Mouse (Mus musculus) urinary bladder, postnatal 10 days (tissue): ENCODE measurements around the gene Tyk2.

Experiments
- DNase-seq: peaks from one replicate; pipeline ENCODE4 v3.0.0; 2022; ENCODE audit warnings: low spot score

Gene Tyk2

DNA sequence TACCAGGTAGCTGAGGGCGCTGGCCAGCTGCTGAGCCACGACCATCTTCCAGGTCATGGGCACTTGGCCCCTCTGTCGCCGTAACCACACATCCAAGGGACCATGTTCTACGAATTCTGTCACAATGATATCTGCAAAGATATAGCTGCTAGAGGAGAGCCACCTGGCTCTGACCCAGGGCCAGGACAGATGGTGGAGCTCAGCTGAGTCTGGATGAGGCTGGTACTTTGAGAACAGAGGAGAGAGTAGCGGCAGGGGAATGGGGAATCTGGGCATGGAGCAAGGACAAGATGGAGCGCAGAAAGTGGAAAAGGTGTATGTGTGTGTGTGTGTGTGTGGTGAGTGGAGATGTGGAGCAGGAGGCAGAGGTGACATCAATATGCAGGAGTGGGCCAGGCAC, 16.9 kb downstream of the Tyk2 start:
- no peak for DNase-seq

- DNase-seq, result no peak
Measured at GRCm38 (mm10) chr9:21113751-21114150, 17.3 kb downstream of the Tyk2 start.

DNA sequence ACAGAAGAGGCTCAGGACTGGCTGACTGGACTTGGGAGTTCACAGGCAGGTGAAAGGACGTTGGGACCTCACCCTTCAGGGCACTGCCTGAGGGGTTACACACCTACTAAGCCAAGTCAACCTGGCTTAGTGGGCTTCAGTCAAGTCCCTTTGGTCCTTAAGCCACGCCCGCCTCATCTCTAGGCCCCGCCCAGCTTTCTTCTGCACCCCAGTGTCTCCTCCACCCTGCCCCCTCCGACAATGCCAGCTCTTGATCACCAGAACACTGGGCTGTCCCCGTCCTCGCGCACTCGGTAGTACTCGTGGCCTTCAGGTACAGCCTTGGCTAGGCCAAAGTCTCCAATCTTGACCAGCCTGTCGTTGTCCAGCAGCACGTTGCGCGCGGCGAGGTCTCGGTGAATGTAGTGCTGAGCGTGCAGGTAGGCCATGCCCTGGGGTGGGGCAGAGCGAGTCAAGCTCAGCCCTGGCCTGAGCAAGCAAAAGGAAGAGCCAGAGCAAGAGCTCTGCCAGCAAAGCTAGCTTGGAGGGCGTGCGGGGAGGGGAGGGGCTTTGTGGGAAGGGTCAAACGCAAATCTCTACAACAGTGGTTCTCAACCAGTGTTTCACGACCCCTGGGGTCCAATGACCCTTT, 23.3 kb downstream of the Tyk2 start:
- no peak for DNase-seq

DNA sequence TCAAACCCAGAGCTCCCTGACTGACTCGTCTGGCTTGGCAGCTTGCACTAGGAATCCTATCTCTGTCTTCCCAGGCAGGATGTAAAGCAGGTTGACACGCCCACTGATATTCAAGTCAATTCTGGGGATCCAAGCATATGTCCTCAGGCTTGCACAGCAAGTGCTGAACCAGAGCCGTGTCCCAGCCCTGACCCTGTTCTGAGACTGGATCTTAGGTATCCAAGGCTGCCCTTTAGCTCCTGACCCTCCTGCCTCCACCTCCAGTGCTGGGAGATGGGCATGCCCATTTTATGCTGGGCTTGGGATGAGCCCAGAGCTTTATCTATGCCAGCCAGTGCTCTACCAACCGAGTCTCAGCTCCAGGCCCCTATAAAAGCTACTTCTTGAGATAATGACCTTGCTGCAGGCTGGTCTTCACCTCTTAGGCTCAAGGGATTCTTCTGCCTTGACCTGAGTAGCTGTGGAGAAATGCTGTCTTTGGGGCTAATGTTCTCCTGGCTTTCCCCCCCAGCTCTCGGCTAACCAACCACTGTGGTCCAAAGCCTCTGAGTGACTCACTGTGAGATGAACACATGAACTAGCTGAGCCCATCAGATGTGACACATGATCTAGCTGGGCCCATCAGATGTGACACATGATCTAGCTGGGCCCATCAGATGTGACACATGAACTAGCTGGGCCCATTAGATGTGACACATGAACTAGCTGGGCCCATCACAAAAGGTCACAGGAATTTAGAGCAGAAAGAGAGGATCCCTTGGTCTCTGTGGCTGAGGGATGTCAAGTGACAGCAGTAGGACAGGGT, 25.1 kb downstream of the Tyk2 start:
- DNase-seq, result no peak

- DNase-seq, result no peak
Measured at GRCm38 (mm10) chr9:21104814-21105213, 26.2 kb downstream of the Tyk2 start.

DNA sequence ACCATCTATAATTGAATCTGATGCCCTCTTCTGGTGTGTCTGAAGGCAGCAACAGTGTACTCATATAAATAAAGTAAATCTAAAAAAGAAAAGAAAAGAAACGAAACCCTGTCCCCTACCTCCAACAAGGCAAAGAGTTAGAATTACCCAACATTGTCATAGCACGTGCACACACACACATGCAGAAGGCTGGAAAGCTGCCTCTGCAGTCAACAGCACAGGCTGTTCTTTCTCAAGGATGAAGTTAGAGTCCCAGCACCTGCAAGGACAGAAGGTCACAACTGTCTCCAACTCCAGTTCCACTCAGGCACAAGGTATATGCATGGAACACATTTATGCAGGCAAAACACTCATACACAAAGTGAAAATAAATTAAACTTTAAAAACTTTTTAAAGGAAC, 29.0 kb downstream of the Tyk2 start:
- no peak for DNase-seq

GRCm38 (mm10) chr9:21100447-21101161, 30.4 kb downstream of the Tyk2 start:
- no peak for DNase-seq

DNA sequence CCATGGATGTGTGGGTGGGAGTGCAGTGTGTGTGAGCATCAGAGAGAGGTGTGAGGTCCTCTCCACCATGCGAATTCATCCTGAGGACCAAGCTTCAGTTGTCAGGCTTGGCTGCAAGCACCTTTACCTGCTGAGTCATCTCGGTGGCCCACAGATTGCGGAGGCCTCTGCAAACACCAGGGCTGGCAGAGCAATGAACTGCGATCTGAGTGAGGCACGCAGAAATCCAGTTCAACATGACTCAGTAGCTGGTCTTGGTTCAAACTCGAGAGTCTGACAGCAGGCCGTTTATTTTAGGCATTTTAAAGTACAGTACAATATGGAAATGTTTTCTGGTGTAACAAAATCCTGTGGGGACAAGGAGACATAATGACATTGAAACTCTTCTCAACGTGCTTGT, 33.2 kb downstream of the Tyk2 start:
- no peak for DNase-seq

- no peak for DNase-seq
Measured at GRCm38 (mm10) chr9:21095958-21096357, 35.1 kb downstream of the Tyk2 start.

DNA sequence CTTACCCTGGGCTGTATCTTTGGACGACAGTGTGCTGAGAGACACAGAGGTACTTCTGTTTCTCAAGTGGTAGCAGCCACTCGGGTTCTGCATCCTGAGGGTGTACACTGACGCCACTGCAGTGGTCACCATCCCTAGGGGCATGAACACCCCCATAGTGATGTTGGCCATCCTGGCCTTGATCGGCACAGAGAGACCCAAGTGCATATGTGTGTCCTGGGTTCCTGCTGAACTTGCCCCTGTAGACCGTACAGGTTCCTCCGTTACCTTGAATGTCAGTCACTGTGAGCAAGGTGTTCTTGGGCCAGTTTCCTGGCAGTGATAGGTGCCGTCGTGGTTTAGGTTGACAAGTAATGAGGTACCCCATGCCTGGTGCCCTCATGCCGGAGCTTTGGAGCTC, 37.6 kb downstream of the Tyk2 start:
- no peak for DNase-seq

DNA sequence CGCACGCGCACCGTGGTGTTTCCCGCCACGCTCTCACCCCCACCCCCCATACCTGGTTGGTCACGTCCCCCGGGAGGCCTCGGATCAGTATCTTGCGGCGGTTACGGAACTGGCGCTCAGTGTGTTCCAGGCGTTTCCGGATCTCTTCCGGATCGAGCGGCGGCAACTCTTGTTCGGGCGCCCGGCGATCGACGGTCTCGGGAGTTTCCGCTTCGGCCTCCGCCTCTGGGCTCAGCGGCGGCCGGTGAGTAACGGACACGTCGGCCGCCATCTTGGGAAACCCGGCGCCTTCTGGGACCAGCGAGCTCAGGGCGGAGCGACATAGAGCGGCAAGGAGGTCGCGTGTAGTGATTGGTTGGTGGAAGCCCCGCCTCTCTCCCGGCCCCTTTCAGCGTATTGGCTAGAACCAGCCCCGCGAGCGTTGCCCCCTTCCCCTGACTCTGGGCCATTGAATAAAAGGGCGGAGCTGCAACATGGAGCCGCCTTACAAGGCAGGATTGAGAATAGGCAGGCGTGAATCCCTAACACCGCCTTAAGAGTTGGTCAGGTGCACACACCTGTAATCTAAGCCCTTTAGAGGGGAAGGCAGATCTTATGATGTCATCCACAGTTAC, 39.2 kb downstream of the Tyk2 start, which contains the start of the genes Gm38431 and Raver1:
Gene Gm38431, minus strand, starts transcription at position 291 of the 614 bp plus-strand sequence.
Gene Raver1, minus strand, starts transcription at position 302 of the 614 bp plus-strand sequence.
- peak; percentile 88 for DNase-seq

DNA sequence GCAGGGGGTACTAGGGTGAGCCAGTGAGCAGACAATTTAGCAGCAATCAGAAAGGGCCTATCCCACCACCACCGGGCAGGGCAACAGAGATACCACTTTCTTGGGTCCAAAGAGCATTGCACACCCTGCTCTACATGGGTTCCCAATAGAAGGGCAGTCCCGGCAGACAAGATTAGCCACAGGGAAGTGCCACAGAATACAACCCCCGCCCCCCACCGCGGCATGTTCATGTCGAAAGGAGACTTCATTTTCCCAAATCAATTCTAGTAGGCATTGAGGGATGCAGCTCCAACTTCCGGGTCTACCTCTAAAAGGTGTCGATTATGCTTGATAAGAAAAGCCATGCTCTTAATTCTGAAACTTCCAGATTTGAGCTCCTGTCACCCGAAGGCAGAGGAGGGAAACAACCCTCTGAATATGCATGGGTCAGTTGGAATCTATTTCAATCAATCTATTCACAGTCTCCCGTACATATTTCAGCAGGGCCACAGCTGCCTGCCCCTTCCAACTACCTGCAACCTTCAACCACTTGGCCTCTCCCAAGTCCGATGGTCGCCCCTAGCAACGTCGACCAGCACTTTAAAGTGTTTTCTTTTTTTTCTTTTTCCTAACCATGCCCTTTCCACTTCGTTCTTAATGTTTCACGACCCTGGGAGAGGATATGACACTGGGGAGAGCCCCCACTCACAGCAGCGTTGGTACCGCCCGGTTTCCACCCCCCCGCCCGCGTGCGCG, 39.9 kb downstream of the Tyk2 start:
- DNase-seq, result no peak

GRCm38 (mm10) chr9:21090537-21090936, 40.5 kb downstream of the Tyk2 start:
- no peak for DNase-seq

DNA sequence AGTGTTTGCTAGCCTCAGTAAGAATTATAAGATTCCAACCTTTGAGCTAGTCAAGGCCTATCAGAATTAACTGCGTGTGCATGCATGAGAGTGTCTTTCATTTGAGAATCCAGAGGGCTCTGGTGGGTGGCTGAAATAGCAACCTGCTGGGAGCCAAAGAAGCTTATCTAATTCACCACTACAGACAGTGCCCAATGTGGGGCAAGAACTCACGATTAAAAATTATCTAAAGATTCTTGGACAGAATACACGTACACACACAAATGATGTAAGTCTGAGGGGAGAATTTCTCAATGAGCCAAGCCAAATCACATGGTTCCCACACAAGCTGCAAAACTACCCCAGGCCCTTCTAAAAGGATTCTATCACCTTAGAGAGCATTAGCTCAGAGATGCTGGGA, 47.7 kb downstream of the Tyk2 start:
- DNase-seq, result no peak

DNA sequence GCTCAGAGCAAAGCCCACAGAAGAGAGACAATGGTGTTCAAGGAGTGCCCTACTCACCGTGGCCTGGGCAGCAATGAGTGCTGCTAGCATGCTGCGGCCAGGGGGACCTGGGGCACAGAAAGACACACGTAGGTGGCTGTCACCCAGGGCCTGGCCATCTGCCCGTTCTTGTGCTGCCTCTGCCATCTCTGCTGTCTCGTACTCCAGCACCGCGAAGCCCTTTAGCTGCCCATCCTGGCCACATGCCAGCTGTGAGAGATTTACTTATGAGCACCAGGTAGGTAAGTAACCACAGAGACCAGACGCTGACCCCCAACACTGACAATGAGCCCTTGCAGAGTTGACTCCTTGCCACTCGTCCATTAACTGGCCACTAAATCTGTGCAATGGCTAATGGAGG, 49.9 kb downstream of the Tyk2 start:
- DNase-seq, result no peak

- no peak for DNase-seq
Measured at GRCm38 (mm10) chr9:21075625-21076024, 55.4 kb downstream of the Tyk2 start.

GRCm38 (mm10) chr9:21074173-21074572, 56.9 kb downstream of the Tyk2 start:
- no peak for DNase-seq

GRCm38 (mm10) chr9:21073044-21073840, 57.8 kb downstream of the Tyk2 start, which contains the start of the genes Gm49373 and Fdx1l:
Gm49373 (minus strand) TSS chr9:21073096.
Fdx1l (minus strand) TSS chr9:21073614.
- peak; percentile 49 for DNase-seq

DNA sequence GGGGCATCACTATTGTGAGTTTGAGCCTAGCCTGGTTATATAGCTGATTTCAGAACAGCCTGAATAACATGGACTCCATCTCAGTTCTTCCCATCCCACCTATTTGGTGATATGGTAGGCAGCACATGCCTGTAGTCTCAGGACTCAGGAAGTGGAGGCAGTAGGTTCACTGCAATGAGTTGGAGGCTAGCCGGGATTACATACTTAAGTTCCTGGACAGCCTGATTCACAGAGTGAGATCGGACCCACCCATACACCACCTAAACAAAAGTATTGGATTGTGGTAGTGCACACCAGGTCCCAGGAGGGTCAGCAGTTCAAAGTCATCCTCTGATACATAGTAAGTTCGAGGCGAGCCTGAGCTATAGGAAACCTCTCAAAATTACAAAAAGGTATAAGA, 58.4 kb downstream of the Tyk2 start:
- DNase-seq, result no peak

- no peak for DNase-seq
Measured at GRCm38 (mm10) chr9:21067006-21067684, 63.9 kb downstream of the Tyk2 start, which contains the start of gene Zglp1. Zglp1 (minus strand) TSS chr9:21067093.
